Mouse (Mus musculus) kidney, adult 18-20 months (tissue): ENCODE data around the gene 9130019O22Rik.
"Not testable (repeated sequence)": the region's sequence is repeated elsewhere in the genome, so short reads cannot be mapped to it uniquely, and the experiment has no call there.

Experiments used
- DNase-seq: peaks from one replicate; pipeline ENCODE4 v3.0.0; 2021

Gene 9130019O22Rik

DNA sequence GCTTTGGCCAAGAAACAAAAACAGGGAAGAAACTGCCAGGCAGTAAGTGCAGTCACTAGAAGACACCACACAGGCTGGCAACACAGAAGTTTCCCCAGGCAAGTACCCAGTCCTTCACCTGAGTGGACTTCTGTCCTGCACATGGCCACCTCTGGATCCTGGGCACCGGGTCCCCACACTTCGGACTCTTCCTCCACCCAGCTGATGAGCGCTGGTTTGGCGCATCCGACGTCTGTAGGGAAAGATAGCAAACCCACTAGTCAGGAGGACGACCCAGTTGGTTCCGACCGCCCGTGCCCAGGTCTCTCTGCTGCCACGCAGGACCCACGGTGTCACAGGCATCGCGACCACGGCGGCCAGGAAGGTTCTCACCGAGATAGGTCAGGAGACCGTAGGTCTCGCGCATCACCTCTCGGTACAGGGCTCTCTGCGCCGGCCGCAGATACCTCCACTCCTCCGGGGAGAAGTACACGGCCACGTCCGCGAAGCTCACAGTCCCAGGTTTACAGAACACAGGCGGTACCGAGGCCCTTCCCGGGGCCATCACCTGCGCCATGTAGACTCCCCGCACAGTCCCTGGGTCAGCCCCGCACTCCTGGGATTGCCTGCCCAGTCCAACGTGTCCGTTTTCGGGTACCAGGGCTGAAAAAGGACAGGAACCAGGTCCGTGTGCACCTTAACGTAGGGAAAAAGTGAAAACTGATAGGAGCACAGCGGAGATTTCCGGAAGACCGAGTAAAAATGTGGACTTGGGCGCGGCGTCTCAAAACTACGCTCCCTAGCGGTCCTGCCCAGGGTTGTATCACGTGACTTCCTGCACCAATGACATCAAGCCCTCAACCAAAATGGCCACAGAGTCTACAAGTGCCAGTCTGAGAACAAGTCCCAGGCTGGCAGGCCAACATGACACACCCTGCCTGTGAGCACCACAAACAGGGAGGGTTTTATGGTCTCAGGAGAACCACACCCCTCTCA, 11.4 kb downstream of the 9130019O22Rik start, which contains the start of gene Zfp747:
Zfp747 (minus strand) TSS at position 780 of the 975 bp plus-strand sequence.
- DNase-seq: peak; percentile 96

- not testable (repeated sequence) for DNase-seq
Measured at GRCm38 (mm10) chr7:127371870-127372269, 15.1 kb downstream of the 9130019O22Rik start.

DNA sequence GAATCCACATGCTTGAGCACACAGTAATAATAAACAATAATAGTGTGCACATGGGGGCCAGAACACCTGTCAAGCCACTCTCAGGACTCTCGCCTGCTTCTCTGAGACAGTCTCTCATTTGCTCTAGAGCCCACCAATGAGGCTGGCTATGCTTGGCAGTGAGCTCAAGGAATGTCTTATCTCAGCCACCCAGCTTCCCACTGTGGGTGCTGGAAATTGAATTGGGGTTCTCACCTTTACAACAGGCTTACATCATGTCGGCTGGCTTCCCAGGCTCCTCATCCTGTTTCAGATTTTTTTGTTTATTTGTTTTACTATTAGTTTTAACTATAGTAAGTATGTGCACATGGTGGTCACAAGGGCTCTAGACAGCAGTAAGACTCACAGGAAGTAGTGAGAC, 15.8 kb downstream of the 9130019O22Rik start:
- DNase-seq: no peak

GRCm38 (mm10) chr7:127366249-127366648, 20.7 kb downstream of the 9130019O22Rik start:
- no peak for DNase-seq

GRCm38 (mm10) chr7:127364166-127364565, 22.8 kb downstream of the 9130019O22Rik start:
- DNase-seq: no peak

- peak; percentile 61 for DNase-seq
Measured at GRCm38 (mm10) chr7:127363475-127363921, 23.5 kb downstream of the 9130019O22Rik start.

DNA sequence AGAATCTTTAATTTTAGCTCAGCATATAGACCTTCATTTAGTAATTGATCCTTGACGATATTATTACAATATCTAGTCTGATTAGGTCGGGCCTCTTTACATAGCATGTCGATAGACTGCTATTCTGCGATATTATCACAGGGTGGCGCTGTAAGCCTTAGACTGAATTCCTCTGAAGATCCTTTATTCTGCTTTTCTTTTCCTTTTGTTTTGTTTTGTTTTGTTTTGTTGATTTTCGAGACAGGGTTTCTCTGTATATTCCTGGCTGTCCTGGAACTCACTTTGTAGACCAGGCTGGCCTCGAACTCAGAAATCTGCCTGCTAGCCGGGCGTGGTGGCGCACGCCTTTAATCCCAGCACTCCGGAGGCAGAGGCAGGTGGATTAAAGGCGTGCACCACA, 24.5 kb downstream of the 9130019O22Rik start:
- DNase-seq: peak; percentile 32

DNA sequence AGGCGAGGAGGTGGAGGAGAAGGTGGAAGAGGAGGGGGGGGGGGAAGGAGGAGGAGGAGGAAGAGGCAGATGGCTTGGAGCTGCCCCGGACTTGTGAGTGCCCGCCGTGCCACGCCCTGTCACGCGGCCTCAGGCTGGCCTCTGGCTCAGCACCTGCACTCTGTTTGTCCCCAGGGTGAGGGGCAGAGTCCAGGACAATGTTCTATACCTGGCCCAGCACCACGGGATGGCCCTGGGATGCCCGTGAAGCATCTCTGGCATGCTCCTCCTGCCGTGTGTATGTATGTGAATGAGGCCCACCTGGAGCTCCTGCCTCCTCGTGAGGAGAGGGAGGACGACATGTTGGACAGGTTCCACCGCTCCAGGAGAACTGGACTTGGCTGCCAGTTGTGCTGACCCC, 25.5 kb downstream of the 9130019O22Rik start:
- peak; percentile 63 for DNase-seq

DNA sequence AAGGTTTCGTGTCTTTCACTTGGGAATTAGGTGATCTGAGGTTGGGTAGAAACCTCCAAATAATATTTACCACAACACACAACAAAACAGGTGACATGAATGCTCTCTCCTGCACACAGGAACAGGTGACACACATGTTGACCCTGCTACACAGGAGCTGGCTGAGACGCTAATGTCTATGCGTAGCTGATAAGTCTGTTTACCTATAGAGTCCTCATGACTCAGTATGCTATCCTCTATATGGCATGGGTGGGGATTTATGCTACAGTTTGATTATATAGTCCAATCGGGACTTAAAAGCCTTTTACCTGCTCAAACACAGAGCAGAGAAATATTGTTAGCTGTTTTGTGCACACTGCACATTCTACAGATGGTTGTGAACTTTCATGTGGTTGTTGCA, 26.7 kb downstream of the 9130019O22Rik start:
- no peak for DNase-seq

GRCm38 (mm10) chr7:127358472-127358871, 28.5 kb downstream of the 9130019O22Rik start:
- DNase-seq: no peak

GRCm38 (mm10) chr7:127357871-127358270, 29.1 kb downstream of the 9130019O22Rik start:
- DNase-seq: no peak

- DNase-seq: no peak
Measured at GRCm38 (mm10) chr7:127355796-127356195, 31.2 kb downstream of the 9130019O22Rik start.

- DNase-seq: no peak
Measured at GRCm38 (mm10) chr7:127351230-127352004, 35.5 kb downstream of the 9130019O22Rik start.

DNA sequence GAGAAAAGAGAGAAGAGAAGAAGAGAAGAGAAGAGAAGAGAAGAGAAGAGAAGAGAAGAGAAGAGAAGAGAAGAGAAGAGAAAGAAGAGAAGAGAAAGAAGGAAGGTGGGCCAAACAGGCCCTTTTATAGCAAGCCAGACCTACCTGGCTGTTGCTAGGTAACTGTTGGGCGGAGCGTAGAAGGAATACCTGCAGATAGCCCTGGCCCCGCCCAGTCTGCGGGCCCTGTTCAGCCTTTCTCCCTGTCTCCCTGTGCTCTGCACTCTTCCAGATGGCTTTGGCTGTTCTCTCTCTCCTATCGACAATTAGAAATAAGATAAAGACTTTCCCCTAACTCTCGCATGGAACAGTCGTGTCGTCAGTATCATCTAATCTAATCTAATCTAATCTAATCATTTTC, 40.3 kb downstream of the 9130019O22Rik start:
- peak; percentile 78 for DNase-seq

- DNase-seq: peak; percentile 98
Measured at GRCm38 (mm10) chr7:127345512-127346325, 41.2 kb downstream of the 9130019O22Rik start, which contains the start of gene Zfp768. TSS of gene Zfp768 (minus strand) at chr7:127345589.

DNA sequence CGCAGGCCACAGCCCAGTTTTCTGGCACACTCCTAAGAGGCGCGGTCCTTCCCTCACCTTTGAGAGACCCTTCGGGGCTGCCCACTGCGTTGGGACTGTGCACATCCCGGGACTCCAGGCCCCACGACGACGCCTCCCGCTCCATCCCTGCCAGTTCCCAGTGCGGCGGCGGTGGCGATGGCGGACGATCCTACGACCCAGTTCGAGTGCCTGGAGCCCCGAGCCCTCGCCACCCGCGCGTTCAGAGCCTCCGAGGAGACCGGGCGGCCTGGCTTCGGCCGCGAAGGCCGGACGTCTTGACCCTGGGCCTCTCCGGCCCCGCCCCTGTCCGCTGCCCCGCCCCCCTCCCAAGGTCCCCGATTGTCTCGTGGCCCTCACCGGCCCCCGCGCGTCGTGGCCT, 41.9 kb downstream of the 9130019O22Rik start:
- DNase-seq: peak; percentile 88

DNA sequence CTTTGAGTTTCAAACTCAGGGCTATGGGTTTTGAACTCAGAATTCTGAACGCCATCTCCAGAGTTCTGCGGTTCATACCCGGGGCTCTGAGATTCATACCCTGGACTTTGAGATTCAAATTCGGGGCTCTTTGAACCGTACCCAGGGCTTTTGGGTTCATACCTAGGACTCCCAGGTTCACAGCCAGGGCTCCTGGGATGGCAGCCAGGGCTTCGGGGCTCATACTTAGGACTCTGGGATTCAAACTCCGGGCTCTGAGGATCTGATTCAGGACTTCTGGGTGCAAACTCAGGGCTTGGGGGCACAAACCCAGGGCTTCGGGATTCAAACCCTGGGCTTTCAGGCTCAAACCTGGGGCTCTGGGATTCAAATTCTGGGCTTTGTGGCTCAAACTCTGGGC, 42.6 kb downstream of the 9130019O22Rik start:
- peak; percentile 45 for DNase-seq

DNA sequence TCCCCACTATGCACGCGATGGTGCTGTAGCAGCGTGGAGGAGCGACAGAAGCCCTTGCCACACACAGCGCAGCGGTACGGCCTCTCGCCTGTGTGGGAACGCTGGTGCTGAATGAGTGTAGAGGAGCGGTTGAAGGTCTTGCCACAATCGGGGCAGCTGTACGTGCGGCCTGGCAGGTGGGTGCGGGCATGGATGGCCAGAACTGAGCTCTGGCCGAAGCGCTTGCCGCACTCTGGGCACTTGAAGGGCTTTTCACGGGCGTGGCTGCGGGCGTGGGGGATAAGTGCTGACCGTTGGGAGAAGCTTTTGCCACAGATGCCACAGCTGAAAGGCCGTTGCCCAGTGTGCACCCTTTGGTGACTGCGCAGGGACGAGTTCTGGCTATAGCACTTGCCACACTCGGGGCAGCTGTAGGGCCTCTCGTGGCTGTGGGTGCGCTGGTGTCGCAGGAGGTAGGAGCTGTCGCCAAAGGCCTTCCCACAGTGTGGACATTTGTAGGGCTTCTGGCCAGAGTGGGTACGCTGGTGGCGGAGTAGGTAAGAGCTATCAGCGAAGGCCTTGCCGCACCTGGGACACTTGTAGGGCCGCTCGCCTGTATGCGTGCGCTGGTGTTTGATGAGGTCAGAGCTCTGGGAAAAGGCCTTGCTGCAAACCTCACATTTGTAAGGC, 43.5 kb downstream of the 9130019O22Rik start:
- no peak for DNase-seq

GRCm38 (mm10) chr7:127342888-127343287, 44.1 kb downstream of the 9130019O22Rik start:
- DNase-seq: no peak

- DNase-seq: peak; percentile 31
Measured at GRCm38 (mm10) chr7:127342332-127342731, 44.6 kb downstream of the 9130019O22Rik start.

- not testable (repeated sequence) for DNase-seq
Measured at GRCm38 (mm10) chr7:127341861-127342260, 45.1 kb downstream of the 9130019O22Rik start.

DNA sequence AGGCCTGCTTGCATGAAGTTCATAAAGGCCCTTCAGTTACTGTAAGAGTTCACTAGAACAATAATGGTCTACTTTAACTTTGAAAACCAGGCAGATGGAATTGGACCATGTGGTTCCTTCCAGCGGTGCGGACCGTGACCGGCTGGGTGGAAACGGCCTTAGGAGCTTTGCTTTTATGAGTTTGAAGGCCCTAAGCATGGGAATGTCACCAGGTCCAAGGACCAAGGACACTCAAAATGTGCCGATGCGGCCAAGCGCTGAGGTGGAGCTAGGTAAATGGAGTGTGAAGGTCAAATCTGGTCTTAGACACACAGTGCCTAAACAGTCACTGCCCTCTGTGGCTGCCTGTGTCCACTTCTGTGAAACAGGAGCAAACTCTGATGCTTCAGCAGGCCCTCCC, 45.6 kb downstream of the 9130019O22Rik start:
- peak; percentile 73 for DNase-seq
